Mouse (Mus musculus) thymus, adult 2 months (tissue): Measurements from ENCODE around the gene Myh7. TPM values are rescaled to one million over a fixed set of nuclear protein-coding genes. Genes with fewer than 3 reads are reported as not detected.

Experiments
- DNase-seq: peaks from one replicate; pipeline ENCODE4 v3.0.0; 2021
- H3K27ac ChIP-seq: fragments of 200-500 bp; 2 replicates; pipeline ENCODE4 v1.5.1; 2012; ENCODE audit warnings: low read length, control low read depth; ENCODE audit not compliant: control insufficient read depth, insufficient read depth
- H3K27me3 ChIP-seq: fragments of 200-500 bp; 2 replicates; pipeline ENCODE4 v1.6.1; 2012; ENCODE audit warnings: mild to moderate bottlenecking, low read length, moderate library complexity, mixed read lengths; ENCODE audit not compliant: control insufficient read depth, insufficient read depth
- H3K36me3 ChIP-seq: fragments of 200-500 bp; 2 replicates; pipeline ENCODE4 v1.6.1; 2012; ENCODE audit warnings: mild to moderate bottlenecking, low read length, moderate library complexity; ENCODE audit not compliant: control insufficient read depth, insufficient read depth
- H3K4me1 ChIP-seq: fragments of 200-500 bp; replicated peaks from 2 replicates; pipeline ENCODE4 v1.6.1; 2012; ENCODE audit warnings: low read length; ENCODE audit not compliant: control insufficient read depth, insufficient read depth
- H3K4me3 ChIP-seq: fragments of 200-500 bp; 2 replicates; pipeline ENCODE4 v1.5.1; 2012; ENCODE audit warnings: mild to moderate bottlenecking, low read length, control low read depth, moderate library complexity; ENCODE audit not compliant: control insufficient read depth, insufficient read depth
- CTCF ChIP-seq: fragments of 200-500 bp; IDR thresholded peaks from 2 replicates; pipeline ENCODE4 v1.5.1; 2012; ENCODE audit warnings: mild to moderate bottlenecking, control low read depth, low read length, moderate library complexity, borderline replicate concordance; ENCODE audit not compliant: control insufficient read depth, poor library complexity, insufficient read depth; ENCODE audit errors: extremely low read depth
- POLR2A ChIP-seq: fragments of 200-500 bp; IDR thresholded peaks from 2 replicates; pipeline ENCODE4 v1.6.1; 2012; ENCODE audit warnings: mild to moderate bottlenecking, low read length, control low read depth, moderate library complexity; ENCODE audit not compliant: control insufficient read depth, poor library complexity, insufficient read depth; ENCODE audit errors: extremely low read depth
- WGBS: fragments of 180-500 bp; shearing (Covaris S2); methylation state at CpG from one replicate; pipeline ENCODE4 v1.1.7; 2018; 5-methylcytosine and 5-hydroxymethylcytosine counted together
- polyA plus RNA-seq: library from polyadenylated mRNA; depleted of rRNA; stranded (reverse); fragments of >200 nt; gene quantifications from 2 replicates; pipeline ENCODE4 v1.2.3, GENCODE M21; 2012

Gene Myh7
- polyA plus RNA-seq, 1 experiment: 0.96 TPM

DNA sequence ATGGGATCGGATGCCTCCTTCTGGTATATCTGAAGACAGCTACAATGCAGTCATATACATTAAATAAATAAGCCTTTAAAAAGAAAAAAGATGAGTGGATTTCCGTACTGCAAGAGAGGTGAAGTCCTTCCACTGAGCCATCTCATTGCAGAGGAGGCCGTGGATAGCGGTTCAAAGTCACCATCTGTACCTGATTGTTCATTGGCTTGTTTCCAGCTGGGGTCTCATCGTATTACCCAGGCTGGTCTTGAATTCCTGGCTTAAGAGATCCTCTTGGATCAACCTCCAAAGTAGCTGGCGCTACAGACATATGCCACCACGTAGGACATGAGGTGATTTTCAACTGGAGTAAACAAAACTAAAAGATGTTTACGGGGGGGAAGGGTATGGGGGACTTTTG is 11.5 kb upstream of the Myh7 start:
- no peak overlapping the region for H3K4me3 ChIP-seq
- no peak for TF ChIP-seq CTCF
- TF ChIP-seq POLR2A: no peak
- H3K27me3 ChIP-seq: no peaks in the 10 kb centered on the region
- no peak for DNase-seq
- no peak overlapping the region for H3K27ac ChIP-seq
- H3K4me1 ChIP-seq: no peaks in the 10 kb centered on the region; the same call in 1 of the 2 replicates
- H3K36me3 ChIP-seq: no peaks in the 10 kb centered on the region
- 95% methylated on average over 8 of the region's 8 CpGs for WGBS

DNA sequence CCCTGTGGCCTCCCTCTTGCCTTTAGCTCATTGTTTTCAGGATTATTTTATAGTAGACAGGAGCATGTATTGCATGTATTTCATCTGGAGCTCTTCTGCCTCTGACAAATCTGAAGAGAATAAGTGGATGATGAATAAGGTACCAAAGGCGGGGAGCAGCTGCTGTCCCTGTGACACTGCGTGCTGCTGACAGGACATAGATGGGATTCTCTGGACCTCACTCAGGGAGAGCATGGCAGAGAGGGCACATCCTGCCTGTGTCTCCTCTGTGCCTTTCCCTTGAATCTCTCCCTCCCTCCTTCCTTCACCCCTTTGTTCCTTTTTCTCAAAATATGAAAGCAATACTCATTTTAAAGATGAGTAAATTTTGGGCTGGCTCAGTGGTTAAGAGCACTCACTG is 11.1 kb upstream of the Myh7 start:
- 93% methylated on average over 2 of the region's 2 CpGs for WGBS
- no peak overlapping the region for H3K27ac ChIP-seq
- H3K4me1 ChIP-seq: no peaks in the 10 kb centered on the region; the same call in 1 of the 2 replicates
- no peak for DNase-seq
- H3K27me3 ChIP-seq: no peaks in the 10 kb centered on the region
- no peak overlapping the region for H3K4me3 ChIP-seq
- no peaks in the 10 kb centered on the region for H3K36me3 ChIP-seq
- TF ChIP-seq CTCF (no peak), POLR2A (no peak)

DNA sequence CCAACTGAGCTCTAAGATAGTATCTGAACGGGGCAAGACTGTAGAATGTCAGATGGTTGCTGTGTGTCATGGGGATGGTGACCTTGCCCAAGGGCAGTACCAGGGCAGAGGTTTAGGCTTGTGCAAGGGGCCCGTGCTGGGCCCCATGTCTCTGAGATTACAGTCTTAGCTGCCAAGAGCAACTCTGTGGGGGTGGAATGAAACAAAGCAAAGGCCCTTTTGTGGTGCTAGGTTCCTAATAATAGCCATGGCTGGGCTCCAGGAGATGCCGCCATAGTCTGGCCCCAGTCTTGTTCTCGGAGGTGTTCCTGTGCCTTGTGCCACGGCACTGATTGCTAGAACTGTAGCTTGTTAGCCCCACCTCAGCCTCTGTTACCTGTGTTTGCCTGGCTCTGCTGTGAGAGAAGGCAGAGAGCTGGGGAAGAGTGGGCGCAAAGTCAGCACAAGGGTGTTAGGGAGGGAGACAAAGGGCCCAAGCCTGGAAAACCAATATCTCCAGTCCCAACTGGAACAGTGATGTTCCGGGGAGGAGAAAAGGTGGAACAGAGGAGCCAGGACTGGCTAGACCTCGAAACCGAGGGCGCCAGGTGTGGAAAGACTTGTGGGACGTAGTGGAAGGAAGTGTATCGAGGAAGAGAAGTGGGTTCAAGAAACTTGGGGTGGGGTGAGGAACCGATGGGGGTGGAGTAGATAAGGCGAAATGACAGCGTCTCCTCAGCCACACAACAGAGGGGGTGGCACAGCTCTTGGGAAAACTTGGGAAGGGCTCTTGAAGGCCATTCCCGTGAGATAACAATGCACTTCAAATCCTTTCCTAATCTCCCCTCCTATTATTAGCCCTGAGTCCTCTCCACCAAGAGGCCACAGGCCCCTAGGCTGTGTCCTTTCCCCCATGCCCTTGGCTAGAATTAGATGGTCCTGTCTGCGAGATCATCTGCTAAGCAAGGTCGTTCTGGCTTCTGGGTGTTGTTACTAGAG is 9.7 kb upstream of the Myh7 start:
- DNase-seq: no peak
- 82% methylated on average over 18 of the region's 18 CpGs for WGBS
- Histone ChIP-seq H3K36me3 (no peaks in the 10 kb centered on the region), H3K4me3 (no peak overlapping the region), H3K4me1 (no peaks in the 10 kb centered on the region; the same call in 1 of the 2 replicates), H3K27me3 (no peaks in the 10 kb centered on the region), H3K27ac (no peak overlapping the region)
- TF ChIP-seq POLR2A (no peak), CTCF (no peak)

DNA sequence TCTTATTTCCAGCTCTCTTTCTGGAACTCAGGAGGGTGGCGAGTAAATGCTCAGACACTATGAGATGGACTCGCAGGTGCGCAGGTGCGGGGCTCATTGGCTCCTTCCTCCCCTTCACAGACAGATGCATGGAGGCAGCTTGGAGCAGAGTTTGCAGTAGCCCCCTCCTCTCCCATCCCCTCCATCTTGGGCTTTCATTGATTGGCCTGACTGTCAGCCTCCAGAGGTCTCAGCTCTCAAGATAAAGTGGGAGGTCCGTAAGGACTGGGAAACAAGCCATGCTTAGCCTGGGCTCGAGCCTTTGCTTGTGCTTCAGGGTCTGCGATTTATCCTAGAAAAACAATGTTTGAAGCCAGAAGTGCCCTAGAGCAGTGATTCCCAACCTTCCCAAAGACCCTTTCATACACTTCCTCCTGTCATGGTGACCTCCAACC is 8.3 kb upstream of the Myh7 start:
- no peak for TF ChIP-seq POLR2A
- no peak for TF ChIP-seq CTCF
- DNase-seq: no peak
- no peak overlapping the region for H3K4me3 ChIP-seq
- H3K27me3 ChIP-seq: no peaks in the 10 kb centered on the region
- no peak overlapping the region for H3K27ac ChIP-seq
- 73% methylated on average over 7 of the region's 7 CpGs for WGBS
- H3K36me3 ChIP-seq: no peaks in the 10 kb centered on the region
- no peaks in the 10 kb centered on the region; the same call in 1 of the 2 replicates for H3K4me1 ChIP-seq

DNA sequence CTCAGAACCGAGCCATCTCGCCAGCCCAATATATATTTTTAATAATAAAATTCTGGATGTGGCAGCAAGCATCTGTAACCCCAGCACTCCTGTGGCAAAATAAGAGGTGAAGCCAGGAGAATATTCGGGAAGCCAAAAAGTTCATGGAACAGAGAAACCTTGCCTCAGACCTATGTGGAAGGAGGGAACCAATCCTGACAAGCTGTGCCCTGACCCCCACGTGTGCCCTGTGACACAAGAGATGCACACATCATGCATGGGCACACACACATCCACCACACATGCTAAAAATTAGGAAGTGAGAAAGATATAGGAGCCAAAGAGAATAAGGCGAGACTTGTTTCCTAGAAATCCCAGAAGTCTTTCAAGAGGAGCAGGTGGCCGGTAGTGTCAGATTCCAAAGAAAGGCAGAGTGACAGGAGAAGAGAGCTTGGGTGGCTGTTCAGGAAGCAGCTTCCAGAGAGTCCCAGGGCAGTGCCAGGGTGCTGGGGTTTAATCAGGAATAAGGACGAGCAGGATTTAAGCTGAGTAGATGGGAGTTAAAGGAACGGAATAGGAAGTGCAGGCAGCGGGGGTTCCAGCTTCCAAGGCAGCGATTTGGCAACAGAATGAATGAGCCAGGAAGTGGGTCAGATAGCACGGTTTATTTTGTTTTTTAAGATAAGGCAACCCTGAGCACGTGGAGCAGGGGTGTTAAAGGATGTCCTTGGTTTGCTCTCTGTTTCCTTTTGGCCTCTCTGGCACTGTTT is 7.7 kb upstream of the Myh7 start:
- no peaks in the 10 kb centered on the region for H3K36me3 ChIP-seq
- TF ChIP-seq CTCF (no peak), POLR2A (no peak)

DNA sequence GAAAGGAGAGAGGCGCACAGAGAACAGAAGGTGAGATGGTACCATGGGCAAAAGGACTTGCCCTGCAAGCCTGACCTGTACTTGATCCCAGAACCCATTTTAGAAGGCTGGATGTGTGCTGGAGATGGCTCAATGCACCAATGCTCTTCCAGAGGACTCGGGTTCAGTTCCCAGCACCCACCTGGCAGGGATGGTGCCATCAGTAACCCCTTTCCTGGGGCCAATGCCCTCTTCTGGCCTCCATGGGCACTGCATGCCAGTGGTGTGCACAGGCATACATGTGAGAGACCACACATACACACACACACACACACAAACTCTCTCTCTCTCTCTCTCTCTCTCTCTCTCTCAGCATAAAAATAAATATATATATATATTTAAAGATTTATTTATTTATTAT is 7.0 kb upstream of the Myh7 start:
- no peak overlapping the region for H3K27ac ChIP-seq
- WGBS: 97% methylated on average over 2 of the region's 2 CpGs
- TF ChIP-seq POLR2A (no peak), CTCF (no peak)
- H3K4me1 ChIP-seq: no peaks in the 10 kb centered on the region; the same call in 1 of the 2 replicates
- no peaks in the 10 kb centered on the region for H3K36me3 ChIP-seq
- no peak for DNase-seq
- H3K4me3 ChIP-seq: no peak overlapping the region
- H3K27me3 ChIP-seq: no peaks in the 10 kb centered on the region

More for the DNA sequence above, 7.7 kb upstream of the Myh7 start:
- no peak overlapping the region for H3K4me3 ChIP-seq
- no peak for DNase-seq
- H3K4me1 ChIP-seq: no peaks in the 10 kb centered on the region; the same call in 1 of the 2 replicates
- H3K27ac ChIP-seq: no peak overlapping the region
- H3K27me3 ChIP-seq: no peaks in the 10 kb centered on the region
- WGBS: 46% methylated on average over 12 of the region's 12 CpGs
